Mouse (Mus musculus) liver, adult 2 months (tissue): Measurements from ENCODE around the gene Atxn1.

Source experiments
- CTCF ChIP-seq: fragments of 200-500 bp; IDR thresholded peaks from 2 replicates; pipeline ENCODE4 v1.5.1; 2011; ENCODE audit warnings: low read depth, low read length, control low read depth
- POLR2A ChIP-seq: fragments of 200-500 bp; IDR thresholded peaks from 2 replicates; pipeline ENCODE4 v1.6.1; 2011; ENCODE audit warnings: low read length, control low read depth; ENCODE audit not compliant: insufficient read depth; ENCODE audit errors: extremely low read depth

- no peak for TF ChIP-seq POLR2A
- no peak for TF ChIP-seq CTCF
Measured at GRCm38 (mm10) chr13:45640431-45640830, 324.4 kb downstream of the Atxn1 start.
